Mouse (Mus musculus): ENCODE measurements around the gene Jmjd6.
A peak's percentile ranks its signal among the peaks of the same experiment; 100 is the strongest.

DNA sequence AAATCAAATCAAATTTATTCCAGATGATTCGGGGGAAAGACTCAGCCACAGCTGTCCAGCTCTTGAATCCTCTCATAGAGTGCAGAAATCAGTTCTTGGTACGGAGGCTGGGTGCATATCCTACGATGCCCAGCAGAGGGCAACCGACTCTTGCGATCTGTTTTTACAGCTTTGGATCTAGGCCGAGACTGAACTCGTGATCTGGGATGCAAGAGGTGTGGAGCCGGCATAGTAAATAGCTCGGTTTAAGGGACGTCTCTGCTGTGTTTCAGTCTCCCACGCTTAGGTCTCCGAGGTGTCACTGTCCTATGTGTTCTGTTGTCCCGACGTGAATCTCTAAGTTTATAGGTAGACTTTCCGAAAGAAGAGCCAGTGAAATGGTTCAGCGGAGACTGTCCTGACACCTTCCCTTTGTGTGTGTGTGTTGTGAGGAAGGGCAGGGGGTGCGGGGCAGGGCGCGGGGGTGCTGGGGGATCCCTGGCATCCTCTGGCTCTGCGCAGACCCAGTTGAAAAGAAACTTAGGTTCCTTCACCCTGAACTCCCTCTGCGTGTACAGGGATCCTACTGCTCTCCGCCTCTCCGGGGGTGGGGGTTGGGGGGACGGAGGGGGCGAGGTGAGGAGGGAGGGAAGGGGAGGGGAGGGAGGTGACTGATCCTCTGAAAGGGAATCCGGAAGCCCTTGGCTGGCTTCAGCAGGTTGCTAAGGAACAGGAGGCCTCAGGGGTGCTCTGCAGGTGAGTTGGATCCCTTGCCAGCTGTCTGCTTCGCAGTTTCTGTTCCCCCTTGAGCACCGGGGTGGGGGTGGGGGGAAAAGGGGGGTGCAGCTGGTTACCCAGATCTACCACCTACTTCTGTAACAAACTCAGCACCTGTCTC lies 42.3 kb upstream of the Jmjd6 start:
- TF ChIP-seq POLR2A (IDR thresholded peaks at IDR 0.05; ENCODE audit: control insufficient read depth in 1 of 2, insufficient read depth in 1 of 2, low read depth in 1 of 2, low read length in 2 of 2, poor library complexity in 1 of 2) = no peak
- TF ChIP-seq EP300 (IDR thresholded peaks at IDR 0.05; ENCODE audit: low read depth in 1 of 2, low read length in 2 of 2) = no peak
- no peak for TF ChIP-seq HCFC1 (IDR thresholded peaks at IDR 0.05; ENCODE audit: low read depth, low read length)
- no peak for TF ChIP-seq KAT2A (conservative IDR thresholded peaks at IDR 0.05; ENCODE audit: low read depth, low read length)
- peak; percentile 70 for TF ChIP-seq USF1 (IDR thresholded peaks at IDR 0.05; ENCODE audit: low read depth, low read length)
